Mouse (Mus musculus) liver, embryonic 15.5 days (tissue): ENCODE data around the gene Bsdc1. TPM values are rescaled to one million over a fixed set of nuclear protein-coding genes. Genes with fewer than 3 reads are reported as not detected.
A peak's percentile ranks its signal among the peaks of the same experiment; 100 is the strongest.
"Not testable (repeated sequence)": the region's sequence is repeated elsewhere in the genome, so short reads cannot be mapped to it uniquely, and the experiment has no call there.

Experiments
- ATAC-seq: fragments of 200-750 bp; cut with Nextera tagmentation; 2 replicates; pipeline ENCODE4 v1.8.0; 2017; ENCODE audit warnings: moderate number of reproducible peaks, mild to moderate bottlenecking, moderate library complexity; ENCODE audit not compliant: insufficient read depth
- H3K27ac ChIP-seq: fragments of 300-500 bp; sonication (generic); replicated peaks from 2 replicates; pipeline ENCODE4 v1.5.1; 2015; ENCODE audit warnings: mild to moderate bottlenecking, inconsistent platforms
- H3K27me3 ChIP-seq: fragments of 300-500 bp; sonication (generic); 2 replicates; pipeline ENCODE4 v1.6.1; 2015; ENCODE audit warnings: mild to moderate bottlenecking, inconsistent platforms
- H3K36me3 ChIP-seq: fragments of 300-500 bp; sonication (generic); replicated peaks from 2 replicates; pipeline ENCODE4 v1.6.1; 2015; ENCODE audit warnings: moderate library complexity, mild to moderate bottlenecking, inconsistent platforms
- H3K4me1 ChIP-seq: fragments of 300-500 bp; sonication (generic); replicated peaks from 2 replicates; pipeline ENCODE4 v1.6.1; 2015; ENCODE audit warnings: inconsistent platforms
- H3K4me2 ChIP-seq: fragments of 300-500 bp; sonication (generic); 2 replicates; pipeline ENCODE4 v1.6.1; 2015; ENCODE audit warnings: moderate library complexity, mild to moderate bottlenecking, inconsistent platforms
- H3K4me3 ChIP-seq: fragments of 300-500 bp; sonication (generic); replicated peaks from 2 replicates; pipeline ENCODE4 v1.5.1; 2015; ENCODE audit warnings: mild to moderate bottlenecking, inconsistent platforms
- H3K9ac ChIP-seq: fragments of 300-500 bp; sonication (generic); 2 replicates; pipeline ENCODE4 v1.6.1; 2015; ENCODE audit warnings: moderate library complexity, mild to moderate bottlenecking, inconsistent platforms
- H3K9me3 ChIP-seq: fragments of 300-500 bp; sonication (generic); replicated peaks from 2 replicates; pipeline ENCODE4 v1.6.1; 2016; ENCODE audit warnings: inconsistent platforms
- WGBS: fragments of 180-500 bp; shearing (Covaris S2); methylation state at CpG from one replicate; pipeline ENCODE4 v1.1.7; 2015; ENCODE audit warnings: mixed read lengths; ENCODE audit not compliant: insufficient replicate concordance; 5-methylcytosine and 5-hydroxymethylcytosine counted together
- polyA plus RNA-seq: library from polyadenylated mRNA; unstranded; fragments of >200 nt; fragmentation: Nextera tagmentation; extraction: Ambion mirVana; gene quantifications from 2 replicates; pipeline ENCODE4 v1.2.1, GENCODE M21; 2015

Bsdc1 gene
- polyA plus RNA-seq, 1 experiment from 2014 or later, result 71.8 TPM

- Histone ChIP-seq H3K4me1 (peaks cover 33% of the 10 kb centered on the region), H3K4me2 (peak overlapping the region; percentile 98), H3K36me3 (peaks cover 38% of the 10 kb centered on the region), H3K27me3 (peaks cover 48% of the 10 kb centered on the region), H3K9ac (peak overlapping the region; percentile 74), H3K4me3 (peak overlapping the region; percentile 67), H3K9me3 (no peaks in the 10 kb centered on the region), H3K27ac (peak overlapping the region; percentile 65)
- WGBS, result 1% methylated on average over 35 of the region's 35 CpGs
- peak; percentile 40 for ATAC-seq
These were observed 53.0 kb downstream of the Bsdc1 start for GRCm38 (mm10) chr4:129514300-129514898.

GRCm38 (mm10) chr4:129516925-129517324 lies 55.5 kb downstream of the Bsdc1 start:
- whole genome bisulfite sequencing, result 77% methylated on average over 2 of the region's 2 CpGs
- Histone ChIP-seq H3K27me3 (peaks cover 26% of the 10 kb centered on the region), H3K9me3 (no peaks in the 10 kb centered on the region), H3K4me2 (no peak overlapping the region), H3K4me3 (no peak overlapping the region), H3K9ac (no peak overlapping the region), H3K27ac (no peak overlapping the region), H3K4me1 (peaks cover 33% of the 10 kb centered on the region), H3K36me3 (peaks cover 62% of the 10 kb centered on the region)
- ATAC-seq, result no peak

- H3K27ac ChIP-seq, result no peak overlapping the region
- no peaks in the 10 kb centered on the region for H3K9me3 ChIP-seq
- peaks cover 77% of the 10 kb centered on the region for H3K36me3 ChIP-seq
- H3K9ac ChIP-seq, result no peak overlapping the region
- H3K4me3 ChIP-seq, result no peak overlapping the region
- peaks cover 10% of the 10 kb centered on the region for H3K27me3 ChIP-seq
- peaks cover 22% of the 10 kb centered on the region for H3K4me1 ChIP-seq
- no peak overlapping the region for H3K4me2 ChIP-seq
- no peak for ATAC-seq
- WGBS, result 86% methylated on average over 8 of the region's 8 CpGs
These were observed 57.1 kb downstream of the Bsdc1 start for GRCm38 (mm10) chr4:129518519-129518918.

- no peak overlapping the region for H3K4me3 ChIP-seq
- no peaks in the 10 kb centered on the region for H3K4me1 ChIP-seq
- ATAC-seq, result no peak
- H3K4me2 ChIP-seq, result no peak overlapping the region
- H3K27me3 ChIP-seq, result no peaks in the 10 kb centered on the region
- H3K9ac ChIP-seq, result no peak overlapping the region
- H3K36me3 ChIP-seq, result peaks cover 91% of the 10 kb centered on the region
- H3K9me3 ChIP-seq, result no peaks in the 10 kb centered on the region
- H3K27ac ChIP-seq, result no peak overlapping the region
- WGBS, result 77% methylated on average over 5 of the region's 5 CpGs
These were observed 64.0 kb downstream of the Bsdc1 start for GRCm38 (mm10) chr4:129525338-129525737.

- no peaks in the 10 kb centered on the region for H3K27me3 ChIP-seq
- peaks cover 91% of the 10 kb centered on the region for H3K36me3 ChIP-seq
- H3K4me3 ChIP-seq, result no peak overlapping the region
- no peak overlapping the region for H3K27ac ChIP-seq
- H3K4me2 ChIP-seq, result no peak overlapping the region
- no peak overlapping the region for H3K9ac ChIP-seq
- no peak for ATAC-seq
- H3K9me3 ChIP-seq, result no peaks in the 10 kb centered on the region
- 69% methylated on average over 3 of the region's 3 CpGs for WGBS
- no peaks in the 10 kb centered on the region for H3K4me1 ChIP-seq
These were observed 64.5 kb downstream of the Bsdc1 start for GRCm38 (mm10) chr4:129525889-129526288.

GRCm38 (mm10) chr4:129528901-129529300 lies 67.5 kb downstream of the Bsdc1 start:
- not testable (repeated sequence) for H3K9ac ChIP-seq, H3K27me3 ChIP-seq, H3K9me3 ChIP-seq, H3K4me2 ChIP-seq, H3K4me1 ChIP-seq, H3K27ac ChIP-seq, H3K4me3 ChIP-seq, ATAC-seq
- peaks cover 85% of the 10 kb centered on the region for H3K36me3 ChIP-seq
- WGBS, result 84% methylated on average over 6 of the region's 6 CpGs

Other genes starting within 250 kb of the Bsdc1 start
- gene C77080, start 200.2 kb upstream of the Bsdc1 start, polyA plus RNA-seq, result 1.1 and 1.6 TPM in 2 replicates
- 0.21 and 0.35 TPM in 2 replicates for gene Sync, start 174.0 kb upstream of the Bsdc1 start, polyA plus RNA-seq
- 222 and 261 TPM in 2 replicates for gene Rbbp4, start 126.2 kb upstream of the Bsdc1 start, polyA plus RNA-seq
- 23.5 and 23.8 TPM in 2 replicates for gene Zbtb8os, start 125.9 kb upstream of the Bsdc1 start, polyA plus RNA-seq
- gene Zbtb8a, start 83.5 kb upstream of the Bsdc1 start, polyA plus RNA-seq, result 2.3 TPM in 2 replicates
- gene Zbtb8b, start 20.7 kb upstream of the Bsdc1 start, polyA plus RNA-seq, result 0.79 and 1.2 TPM in 2 replicates
- 0.09 and 0.12 TPM in 2 replicates for gene Tssk3, start 29.4 kb downstream of the Bsdc1 start, polyA plus RNA-seq
- gene Fam229a, start 29.6 kb downstream of the Bsdc1 start, polyA plus RNA-seq, result 0.28 and 0.82 TPM in 2 replicates
- 51.3 and 52.7 TPM in 2 replicates for gene Marcksl1, start 52.0 kb downstream of the Bsdc1 start, polyA plus RNA-seq
- 98.9 and 100 TPM in 2 replicates for gene Hdac1, start 81.1 kb downstream of the Bsdc1 start, polyA plus RNA-seq
- 2.4 and 3.3 TPM in 2 replicates for gene Lck, start 112.1 kb downstream of the Bsdc1 start, polyA plus RNA-seq
- gene Fam167b, start 117.0 kb downstream of the Bsdc1 start, polyA plus RNA-seq, result 6.7 and 7.2 TPM in 2 replicates
- 156 and 159 TPM in 2 replicates for gene Eif3i, start 139.1 kb downstream of the Bsdc1 start, polyA plus RNA-seq
- gene Tmem234, start 139.1 kb downstream of the Bsdc1 start, polyA plus RNA-seq, result 113 and 115 TPM in 2 replicates
- 0.70 and 0.86 TPM in 2 replicates for gene Dcdc2b, start 152.7 kb downstream of the Bsdc1 start, polyA plus RNA-seq
- 7.3 and 9.5 TPM in 2 replicates for gene Iqcc, start 157.5 kb downstream of the Bsdc1 start, polyA plus RNA-seq
- 10.3 and 12.2 TPM in 2 replicates for gene Ccdc28b, start 162.4 kb downstream of the Bsdc1 start, polyA plus RNA-seq
- 23.0 and 26.7 TPM in 2 replicates for gene Txlna, start 179.5 kb downstream of the Bsdc1 start, polyA plus RNA-seq
- gene Kpna6, start 211.2 kb downstream of the Bsdc1 start, polyA plus RNA-seq, result 6.0 and 6.8 TPM in 2 replicates
- gene Tmem39b, start 235.3 kb downstream of the Bsdc1 start, polyA plus RNA-seq, result 2.5 and 3.5 TPM in 2 replicates